11 mouse cellular contexts compared by ENCODE assay signal in genomic region chr11:96110950-96111349, GRCm38 (mm10). TPM values are rescaled to one million over a fixed set of nuclear protein-coding genes. Genes with fewer than 3 reads are reported as not detected.
"Had no signal": no experiment of that assay in that cellular context is flagged by ENCODE, and none has a peak within 500 bp of the region (broad histone marks: within the 10 kb centered on the region; RNA-seq: fewer than 3 reads in every experiment).

No protein-coding gene starts in this region.

RNA-seq across cellular contexts. Expression of gene Calcoco2, which starts 0.8 kb away (rescaled TPM):
- total RNA-seq: left cerebral cortex, adult 18-20 months; left cerebral cortex, postnatal 10 days; left cerebral cortex, postnatal 4 days; megakaryocyte progenitor cell, adult 5-6 weeks had no signal
- polyA plus RNA-seq: limb, embryonic 13.5 days; liver, embryonic 11.5 days; liver, embryonic 16.5 days; midbrain, embryonic 13.5 days; myocyte; neural tube, embryonic 11.5 days; neural tube, embryonic 15.5 days had no signal

RNA-seq across cellular contexts. Expression of gene Ttll6, which starts 22.6 kb away (rescaled TPM):
- total RNA-seq: megakaryocyte progenitor cell, adult 5-6 weeks had no signal
- polyA plus RNA-seq: limb, embryonic 13.5 days; liver, embryonic 11.5 days; liver, embryonic 16.5 days; myocyte; neural tube, embryonic 11.5 days had no signal
